Mouse (Mus musculus) liver, postnatal 0 days (tissue): ENCODE measurements around the gene Mpped1. TPM values are rescaled to one million over a fixed set of nuclear protein-coding genes. Genes with fewer than 3 reads are reported as not detected.

Source experiments
- ATAC-seq: fragments of 200-750 bp; cut with Nextera tagmentation; 2 replicates; pipeline ENCODE4 v1.8.0; 2017; ENCODE audit warnings: mild to moderate bottlenecking, moderate library complexity
- DNase-seq: peaks from one replicate; pipeline ENCODE4 v3.0.0-alpha.2; 2016
- H3K27ac ChIP-seq: fragments of 300-500 bp; sonication (generic); 2 replicates; pipeline ENCODE4 v1.5.1; 2014; ENCODE audit warnings: antibody characterized with exemption, moderate library complexity, mild to moderate bottlenecking, low read depth
- H3K27me3 ChIP-seq: fragments of 300-500 bp; sonication (generic); 2 replicates; pipeline ENCODE4 v1.6.1; 2014; ENCODE audit warnings: low read length, control low read depth, mixed read lengths; ENCODE audit not compliant: insufficient read depth
- H3K36me3 ChIP-seq: fragments of 300-500 bp; sonication (generic); replicated peaks from 2 replicates; pipeline ENCODE4 v1.6.1; 2014; ENCODE audit warnings: mild to moderate bottlenecking, control low read depth, low read length, moderate library complexity, mixed read lengths; ENCODE audit not compliant: insufficient read depth
- H3K4me1 ChIP-seq: fragments of 300-500 bp; sonication (generic); 2 replicates; pipeline ENCODE4 v1.6.1; 2014; ENCODE audit warnings: antibody characterized with exemption, mild to moderate bottlenecking, control low read depth; ENCODE audit not compliant: insufficient read depth
- H3K4me2 ChIP-seq: fragments of 300-500 bp; sonication (generic); 2 replicates; pipeline ENCODE4 v1.6.1; 2014; ENCODE audit warnings: low read depth, mild to moderate bottlenecking, low read length, moderate library complexity, mixed read lengths
- H3K4me3 ChIP-seq: fragments of 300-500 bp; sonication (generic); 2 replicates; pipeline ENCODE4 v1.5.1; 2014; ENCODE audit warnings: low read depth, low read length
- H3K9ac ChIP-seq: fragments of 300-500 bp; sonication (generic); replicated peaks from 2 replicates; pipeline ENCODE4 v1.6.1; 2014; ENCODE audit warnings: mild to moderate bottlenecking, moderate library complexity
- H3K9me3 ChIP-seq: fragments of 300-500 bp; sonication (generic); 2 replicates; pipeline ENCODE4 v1.6.1; 2016; ENCODE audit warnings: mild to moderate bottlenecking, control low read depth, low read length, mixed read lengths
- CTCF ChIP-seq: sonication (generic); IDR thresholded peaks from 2 replicates; pipeline ENCODE4 v1.5.1; 2016; ENCODE audit warnings: antibody characterized with exemption, low read depth
- EP300 ChIP-seq: IDR thresholded peaks from 2 replicates; pipeline ENCODE4 v1.6.1; 2016; ENCODE audit warnings: antibody characterized with exemption, low read depth, mild to moderate bottlenecking
- WGBS: fragments of 180-500 bp; shearing (Covaris S2); extraction: QIAGEN DNeasy Blood & Tissue Kit; methylation state at CpG from one replicate; pipeline ENCODE4 v1.1.7; 2014; ENCODE audit not compliant: insufficient replicate concordance; 5-methylcytosine and 5-hydroxymethylcytosine counted together
- polyA plus RNA-seq: library from polyadenylated mRNA; unstranded; fragments of >200 nt; fragmentation: Nextera tagmentation; extraction: Ambion mirVana; gene quantifications from 2 replicates; pipeline ENCODE4 v1.2.1, GENCODE M21; 2015

Mpped1 gene
- polyA plus RNA-seq, 1 experiment from 2014 or later, result not detected

GRCm38 (mm10) chr15:83772460-83772859, 6.8 kb upstream of the Mpped1 start:
- WGBS, result 59% methylated on average over 5 of the region's 5 CpGs

GRCm38 (mm10) chr15:83772953-83773352, 6.3 kb upstream of the Mpped1 start:
- Histone ChIP-seq H3K4me1 (no peaks in the 10 kb centered on the region), H3K4me3 (no peak overlapping the region), H3K27ac (no peak overlapping the region), H3K36me3 (no peaks in the 10 kb centered on the region), H3K9me3 (no peaks in the 10 kb centered on the region), H3K27me3 (peaks cover 1% of the 10 kb centered on the region; the same call in 1 of the 2 replicates), H3K9ac (no peak overlapping the region), H3K4me2 (no peak overlapping the region)
- no peak for TF ChIP-seq EP300
- no peak for TF ChIP-seq CTCF
- WGBS, result 72% methylated on average over 4 of the region's 4 CpGs
- ATAC-seq (no peak), DNase-seq (no peak)

More at GRCm38 (mm10) chr15:83772460-83772859, 6.8 kb upstream of the Mpped1 start:
- ATAC-seq (no peak), DNase-seq (no peak)
- H3K27ac ChIP-seq, result no peak overlapping the region
- no peak overlapping the region for H3K4me2 ChIP-seq
- no peak overlapping the region for H3K9ac ChIP-seq
- TF ChIP-seq EP300 (no peak), CTCF (no peak)
- H3K36me3 ChIP-seq, result no peaks in the 10 kb centered on the region
- no peaks in the 10 kb centered on the region for H3K9me3 ChIP-seq
- no peaks in the 10 kb centered on the region for H3K4me1 ChIP-seq
- no peak overlapping the region for H3K4me3 ChIP-seq
- H3K27me3 ChIP-seq, result no peaks in the 10 kb centered on the region

GRCm38 (mm10) chr15:83774922-83775321, 4.3 kb upstream of the Mpped1 start:
- Histone ChIP-seq H3K4me3 (no peak overlapping the region), H3K9ac (no peak overlapping the region), H3K36me3 (no peaks in the 10 kb centered on the region), H3K4me2 (no peak overlapping the region), H3K27me3 (peaks cover 17% of the 10 kb centered on the region), H3K27ac (no peak overlapping the region), H3K4me1 (no peaks in the 10 kb centered on the region), H3K9me3 (no peaks in the 10 kb centered on the region)
- DNase-seq (no peak), ATAC-seq (no peak)
- TF ChIP-seq EP300, result no peak
- TF ChIP-seq CTCF, result no peak
- 41% methylated on average over 4 of the region's 4 CpGs for WGBS

GRCm38 (mm10) chr15:83776265-83777000, 2.8 kb upstream of the Mpped1 start:
- no peak for TF ChIP-seq CTCF
- no peak for TF ChIP-seq EP300
- no peaks in the 10 kb centered on the region for H3K9me3 ChIP-seq
- no peak for ATAC-seq
- no peak overlapping the region for H3K27ac ChIP-seq
- H3K4me1 ChIP-seq, result no peaks in the 10 kb centered on the region
- H3K4me2 ChIP-seq, result no peak overlapping the region
- H3K9ac ChIP-seq, result no peak overlapping the region
- H3K4me3 ChIP-seq, result no peak overlapping the region
- DNase-seq, result no peak
- 65% methylated on average over 6 of the region's 6 CpGs for WGBS
- peaks cover 28% of the 10 kb centered on the region for H3K27me3 ChIP-seq
- H3K36me3 ChIP-seq, result no peaks in the 10 kb centered on the region

GRCm38 (mm10) chr15:83777476-83777875, 1.8 kb upstream of the Mpped1 start:
- Histone ChIP-seq H3K27ac (no peak overlapping the region), H3K9ac (no peak overlapping the region), H3K4me2 (no peak overlapping the region), H3K27me3 (peaks cover 33% of the 10 kb centered on the region), H3K9me3 (no peaks in the 10 kb centered on the region), H3K4me3 (no peak overlapping the region), H3K4me1 (no peaks in the 10 kb centered on the region), H3K36me3 (no peaks in the 10 kb centered on the region)
- 53% methylated on average over 6 of the region's 6 CpGs for WGBS
- DNase-seq (no peak), ATAC-seq (no peak)
- TF ChIP-seq CTCF (no peak), EP300 (no peak)

GRCm38 (mm10) chr15:83779855-83780740, 831 bp downstream of the Mpped1 start:
- peak overlapping the region; percentile 18; the same call in 1 of the 2 replicates for H3K4me2 ChIP-seq
- no peak for TF ChIP-seq EP300
- TF ChIP-seq CTCF, result no peak
- no peak overlapping the region for H3K9ac ChIP-seq
- H3K4me3 ChIP-seq, result no peak overlapping the region
- peaks cover 33% of the 10 kb centered on the region for H3K27me3 ChIP-seq
- H3K27ac ChIP-seq, result no peak overlapping the region
- H3K9me3 ChIP-seq, result no peaks in the 10 kb centered on the region
- WGBS, result 12% methylated on average over 31 of the region's 92 CpGs
- ATAC-seq, result no peak
- no peaks in the 10 kb centered on the region for H3K36me3 ChIP-seq
- H3K4me1 ChIP-seq, result no peaks in the 10 kb centered on the region
- DNase-seq, result no peak
